Mouse (Mus musculus): ENCODE results near the gene Mrpl37. TPM values are rescaled to one million over a fixed set of nuclear protein-coding genes. Genes with fewer than 3 reads are reported as not detected.

Gene Mrpl37
- polyA plus RNA-seq, 1 experiment from 2014 or later: 53.4 TPM

GRCm38 (mm10) chr4:107012005-107012478 is 54.6 kb downstream of the Mrpl37 start:
- Histone ChIP-seq H3K9ac (replicated peaks; ENCODE audit: low read depth) (no peak overlapping the region), H3K4me2 (replicated peaks; ENCODE audit: low read depth, low read length) (no peak overlapping the region), H3K4me1 (ENCODE audit: insufficient read depth, low read depth, low read length) (no peaks in the 10 kb centered on the region), H3K36me3 (ENCODE audit: insufficient read depth, low read length) (no peaks in the 10 kb centered on the region), H3K9me3 (ENCODE audit: low read length) (no peaks in the 10 kb centered on the region), H3K4me3 (ENCODE audit: low read depth, low read length) (no peak overlapping the region), H3K27ac (ENCODE audit: low read length) (no peak overlapping the region), H3K27me3 (replicated peaks; ENCODE audit: insufficient read depth, low read length) (no peaks in the 10 kb centered on the region)
- WGBS: 68% methylated on average over 13 of the region's 13 CpGs
- DNase-seq (ENCODE audit: low spot score) (peak; percentile 58), ATAC-seq (peak; percentile 79)
- TF ChIP-seq EP300 (IDR thresholded peaks at IDR 0.05) (no peak), CTCF (IDR thresholded peaks at IDR 0.05) (no peak)

GRCm38 (mm10) chr4:107011325-107012004 is 55.2 kb downstream of the Mrpl37 start:
- H3K4me3 ChIP-seq (ENCODE audit: low read depth, low read length): no peak overlapping the region
- no peaks in the 10 kb centered on the region for H3K27me3 ChIP-seq (replicated peaks; ENCODE audit: insufficient read depth, low read length)
- 85% methylated on average over 8 of the region's 8 CpGs for WGBS
- H3K4me1 ChIP-seq (ENCODE audit: insufficient read depth, low read depth, low read length): no peaks in the 10 kb centered on the region
- H3K27ac ChIP-seq (ENCODE audit: low read length): no peak overlapping the region
- no peak for TF ChIP-seq EP300 (IDR thresholded peaks at IDR 0.05)
- no peak for TF ChIP-seq CTCF (IDR thresholded peaks at IDR 0.05)
- H3K9me3 ChIP-seq (ENCODE audit: low read length): no peaks in the 10 kb centered on the region
- no peak overlapping the region for H3K9ac ChIP-seq (replicated peaks; ENCODE audit: low read depth)
- DNase-seq (ENCODE audit: low spot score) (no peak), ATAC-seq (no peak)
- no peak overlapping the region for H3K4me2 ChIP-seq (replicated peaks; ENCODE audit: low read depth, low read length)
- no peaks in the 10 kb centered on the region for H3K36me3 ChIP-seq (ENCODE audit: insufficient read depth, low read length)

DNA sequence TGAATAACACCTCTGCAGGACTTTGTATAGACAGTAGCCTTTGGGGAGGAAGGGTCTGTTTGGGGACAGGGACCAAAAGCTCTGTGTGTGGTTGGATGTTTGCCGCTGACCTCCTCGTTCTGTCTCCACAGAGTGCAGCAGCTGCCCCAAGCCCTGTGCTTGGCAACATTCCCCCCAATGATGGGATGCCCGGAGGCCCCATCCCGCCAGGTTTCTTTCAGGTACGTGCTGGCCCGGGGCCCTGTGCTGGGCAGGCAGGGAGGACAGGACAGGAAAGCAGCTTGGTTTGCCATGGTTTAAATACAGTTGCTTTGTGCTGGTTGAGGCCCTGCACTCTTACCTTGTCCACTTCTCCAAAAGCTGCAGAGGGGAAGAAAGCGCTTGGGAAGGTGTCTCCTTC is 57.1 kb downstream of the Mrpl37 start:
- Histone ChIP-seq H3K36me3 (ENCODE audit: insufficient read depth, low read length) (no peaks in the 10 kb centered on the region), H3K4me3 (ENCODE audit: low read depth, low read length) (no peak overlapping the region), H3K4me2 (replicated peaks; ENCODE audit: low read depth, low read length) (no peak overlapping the region), H3K4me1 (ENCODE audit: insufficient read depth, low read depth, low read length) (no peaks in the 10 kb centered on the region), H3K9me3 (ENCODE audit: low read length) (no peaks in the 10 kb centered on the region), H3K9ac (replicated peaks; ENCODE audit: low read depth) (no peak overlapping the region), H3K27ac (ENCODE audit: low read length) (no peak overlapping the region), H3K27me3 (replicated peaks; ENCODE audit: insufficient read depth, low read length) (no peaks in the 10 kb centered on the region)
- TF ChIP-seq EP300 (IDR thresholded peaks at IDR 0.05): no peak
- no peak for TF ChIP-seq CTCF (IDR thresholded peaks at IDR 0.05)
- DNase-seq (ENCODE audit: low spot score) (no peak), ATAC-seq (no peak)
- WGBS: 89% methylated on average over 7 of the region's 7 CpGs

DNA sequence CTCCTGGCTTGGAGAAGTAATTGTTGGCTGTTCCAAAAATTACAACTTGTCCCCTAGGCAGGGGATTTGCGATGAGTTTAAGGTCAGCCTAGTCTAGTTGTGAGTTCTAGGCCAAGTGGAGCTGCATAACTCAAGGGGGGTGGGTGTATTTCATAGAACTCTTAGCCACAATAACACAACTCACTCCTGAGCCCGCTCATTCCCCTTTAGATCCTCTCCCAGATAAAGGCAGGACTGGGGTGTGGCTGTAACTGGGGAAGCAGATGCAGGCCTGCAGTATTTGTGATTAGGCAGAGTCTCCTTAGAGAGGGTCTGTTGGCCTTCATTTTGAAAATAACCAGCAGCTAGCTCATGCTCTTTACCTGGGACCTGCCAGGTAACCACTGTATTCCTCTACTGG is 58.5 kb downstream of the Mrpl37 start:
- H3K4me2 ChIP-seq (replicated peaks; ENCODE audit: low read depth, low read length): no peak overlapping the region
- ATAC-seq: no peak
- H3K27me3 ChIP-seq (replicated peaks; ENCODE audit: insufficient read depth, low read length): no peaks in the 10 kb centered on the region
- H3K4me1 ChIP-seq (ENCODE audit: insufficient read depth, low read depth, low read length): no peaks in the 10 kb centered on the region
- no peaks in the 10 kb centered on the region for H3K36me3 ChIP-seq (ENCODE audit: insufficient read depth, low read length)
- H3K9me3 ChIP-seq (ENCODE audit: low read length): no peaks in the 10 kb centered on the region
- no peak overlapping the region for H3K4me3 ChIP-seq (ENCODE audit: low read depth, low read length)
- 76% methylated on average over 2 of the region's 2 CpGs for WGBS
- TF ChIP-seq CTCF (IDR thresholded peaks at IDR 0.05): no peak
- TF ChIP-seq EP300 (IDR thresholded peaks at IDR 0.05): no peak
- H3K9ac ChIP-seq (replicated peaks; ENCODE audit: low read depth): no peak overlapping the region
- no peak overlapping the region for H3K27ac ChIP-seq (ENCODE audit: low read length)
- DNase-seq (ENCODE audit: low spot score): no peak

- WGBS: 89% methylated on average over 8 of the region's 8 CpGs
- ATAC-seq (no peak), DNase-seq (ENCODE audit: low spot score) (no peak)
- Histone ChIP-seq H3K9ac (replicated peaks; ENCODE audit: low read depth) (no peak overlapping the region), H3K4me3 (ENCODE audit: low read depth, low read length) (no peak overlapping the region), H3K27me3 (replicated peaks; ENCODE audit: insufficient read depth, low read length) (no peaks in the 10 kb centered on the region), H3K9me3 (ENCODE audit: low read length) (no peaks in the 10 kb centered on the region), H3K4me1 (ENCODE audit: insufficient read depth, low read depth, low read length) (no peaks in the 10 kb centered on the region), H3K36me3 (ENCODE audit: insufficient read depth, low read length) (no peaks in the 10 kb centered on the region), H3K27ac (ENCODE audit: low read length) (no peak overlapping the region), H3K4me2 (replicated peaks; ENCODE audit: low read depth, low read length) (no peak overlapping the region)
- TF ChIP-seq CTCF (IDR thresholded peaks at IDR 0.05) (no peak), EP300 (IDR thresholded peaks at IDR 0.05) (no peak)
Observed at GRCm38 (mm10) chr4:107007359-107007758, 59.3 kb downstream of the Mrpl37 start.

GRCm38 (mm10) chr4:107006807-107007206 is 59.9 kb downstream of the Mrpl37 start:
- ATAC-seq (no peak), DNase-seq (ENCODE audit: low spot score) (no peak)
- Histone ChIP-seq H3K27ac (ENCODE audit: low read length) (no peak overlapping the region), H3K27me3 (replicated peaks; ENCODE audit: insufficient read depth, low read length) (no peaks in the 10 kb centered on the region), H3K4me2 (replicated peaks; ENCODE audit: low read depth, low read length) (no peak overlapping the region), H3K4me3 (ENCODE audit: low read depth, low read length) (no peak overlapping the region), H3K9me3 (ENCODE audit: low read length) (no peaks in the 10 kb centered on the region), H3K9ac (replicated peaks; ENCODE audit: low read depth) (no peak overlapping the region), H3K36me3 (ENCODE audit: insufficient read depth, low read length) (no peaks in the 10 kb centered on the region), H3K4me1 (ENCODE audit: insufficient read depth, low read depth, low read length) (no peaks in the 10 kb centered on the region)
- TF ChIP-seq CTCF (IDR thresholded peaks at IDR 0.05) (no peak), EP300 (IDR thresholded peaks at IDR 0.05) (no peak)
- 91% methylated on average over 6 of the region's 6 CpGs for whole genome bisulfite sequencing
